Mouse (Mus musculus) intestine, embryonic 16.5 days (tissue): ENCODE measurements around the gene Rspo3. TPM values are rescaled to one million over a fixed set of nuclear protein-coding genes. Genes with fewer than 3 reads are reported as not detected.

ENCODE experiments used
- ATAC-seq: fragments of 200-750 bp; cut with Nextera tagmentation; 2 replicates; pipeline ENCODE4 v1.8.0; 2017; ENCODE audit warnings: moderate TSS enrichment, moderate library complexity
- H3K27ac ChIP-seq: fragments of 300-500 bp; sonication (generic); 2 replicates; pipeline ENCODE4 v1.5.1; 2014; ENCODE audit warnings: mild to moderate bottlenecking, low read length
- H3K27me3 ChIP-seq: fragments of 300-500 bp; sonication (generic); replicated peaks from 2 replicates; pipeline ENCODE4 v1.6.1; 2014; ENCODE audit warnings: low read length, control low read depth, mixed read lengths; ENCODE audit not compliant: control insufficient read depth, insufficient read depth
- H3K36me3 ChIP-seq: fragments of 300-500 bp; sonication (generic); 2 replicates; pipeline ENCODE4 v1.6.1; 2014; ENCODE audit warnings: low read length, control low read depth; ENCODE audit not compliant: control insufficient read depth, insufficient read depth
- H3K4me1 ChIP-seq: fragments of 300-500 bp; sonication (generic); 2 replicates; pipeline ENCODE4 v1.6.1; 2014; ENCODE audit warnings: low read length, control low read depth, mixed read lengths; ENCODE audit not compliant: control insufficient read depth, insufficient read depth
- H3K4me2 ChIP-seq: fragments of 300-500 bp; sonication (generic); 2 replicates; pipeline ENCODE4 v1.6.1; 2014; ENCODE audit warnings: low read depth, low read length, control low read depth
- H3K4me3 ChIP-seq: fragments of 300-500 bp; sonication (generic); 2 replicates; pipeline ENCODE4 v1.5.1; 2014; ENCODE audit warnings: mild to moderate bottlenecking, low read length
- H3K9ac ChIP-seq: fragments of 300-500 bp; sonication (generic); 2 replicates; pipeline ENCODE4 v1.6.1; 2014; ENCODE audit warnings: low read depth, low read length
- H3K9me3 ChIP-seq: fragments of 300-500 bp; sonication (generic); 2 replicates; pipeline ENCODE4 v1.6.1; 2016; ENCODE audit warnings: low read length, control low read depth; ENCODE audit not compliant: control insufficient read depth
- WGBS: fragments of 180-500 bp; shearing (Covaris S2); extraction: QIAGEN DNeasy Blood & Tissue Kit; methylation state at CpG from one replicate; pipeline ENCODE4 v1.1.7; 2014; 5-methylcytosine and 5-hydroxymethylcytosine counted together
- polyA plus RNA-seq: library from polyadenylated mRNA; unstranded; fragments of >200 nt; fragmentation: Nextera tagmentation; extraction: Ambion mirVana; gene quantifications from 2 replicates; pipeline ENCODE4 v1.2.1, GENCODE M21; 2015

Rspo3 gene
- polyA plus RNA-seq, 1 experiment from 2014 or later = 9.3 TPM

DNA sequence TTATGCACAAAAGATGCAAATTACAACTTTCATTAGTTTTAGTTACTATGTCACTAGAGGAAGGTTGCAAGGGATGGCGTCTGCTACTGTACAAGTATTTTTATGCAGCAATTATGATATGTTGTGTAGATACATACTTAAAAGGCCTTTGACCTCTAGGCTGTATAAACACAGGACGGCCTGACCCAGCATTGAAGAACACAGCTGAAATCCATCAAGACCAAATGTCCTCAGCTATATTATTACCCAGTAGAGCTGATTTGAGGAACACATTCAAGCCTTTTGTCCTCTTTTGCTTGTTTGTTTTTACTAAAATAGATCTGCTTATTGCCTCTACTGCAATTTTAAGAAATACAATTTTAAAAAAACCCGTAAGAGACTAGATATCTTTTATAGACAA is 75.6 kb downstream of the Rspo3 start:
- WGBS = 61% methylated on average over 3 of the region's 3 CpGs
- Histone ChIP-seq H3K27me3 (no peaks in the 10 kb centered on the region), H3K4me3 (no peak overlapping the region), H3K4me2 (no peak overlapping the region), H3K27ac (no peak overlapping the region), H3K4me1 (no peaks in the 10 kb centered on the region), H3K36me3 (no peaks in the 10 kb centered on the region), H3K9me3 (no peaks in the 10 kb centered on the region), H3K9ac (no peak overlapping the region)
- ATAC-seq = no peak

DNA sequence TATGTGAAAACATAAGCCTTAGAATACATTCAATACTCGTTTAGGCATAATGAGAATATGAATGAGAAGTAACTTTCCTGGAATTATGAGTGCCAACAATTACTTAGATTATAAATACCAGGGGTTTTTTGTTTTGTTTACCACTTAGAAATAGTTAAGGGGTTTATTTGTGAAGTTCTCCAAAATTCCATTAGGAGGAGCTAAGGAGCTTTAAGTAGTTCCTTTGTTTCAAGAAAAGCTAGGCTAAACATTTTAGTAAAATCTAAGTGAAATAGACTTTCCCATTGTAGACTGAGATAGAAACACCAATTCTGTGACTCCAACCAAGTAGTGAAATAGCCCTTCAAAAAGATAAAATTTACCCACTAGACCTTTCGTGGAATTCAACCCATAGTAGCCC is 76.0 kb downstream of the Rspo3 start:
- Histone ChIP-seq H3K36me3 (no peaks in the 10 kb centered on the region), H3K4me1 (no peaks in the 10 kb centered on the region), H3K4me3 (no peak overlapping the region), H3K27ac (no peak overlapping the region), H3K4me2 (no peak overlapping the region), H3K9ac (no peak overlapping the region), H3K9me3 (no peaks in the 10 kb centered on the region), H3K27me3 (no peaks in the 10 kb centered on the region)
- 74% methylated on average over 2 of the region's 2 CpGs for WGBS
- no peak for ATAC-seq

DNA sequence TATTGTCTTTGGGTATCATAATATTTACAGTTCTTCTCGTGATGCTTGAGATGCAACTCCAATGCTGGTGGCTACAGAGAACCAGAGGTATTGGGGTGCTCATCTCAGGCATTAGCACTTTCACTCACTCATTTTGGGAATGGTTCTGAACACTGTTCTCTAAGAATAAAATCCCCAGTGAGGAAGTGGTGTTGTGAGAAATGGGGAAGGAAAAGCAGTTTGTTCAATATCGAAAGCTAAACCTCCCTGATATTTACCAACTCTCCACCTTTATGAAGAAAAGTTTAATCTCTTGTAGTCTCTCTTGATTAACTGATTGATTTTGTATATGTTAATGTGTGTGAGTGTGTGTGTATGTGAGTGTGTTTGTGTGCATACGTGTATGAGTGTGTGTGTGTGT is 90.6 kb downstream of the Rspo3 start:
- WGBS = 77% methylated on average over 3 of the region's 3 CpGs
- Histone ChIP-seq H3K9me3 (no peaks in the 10 kb centered on the region), H3K4me2 (no peak overlapping the region), H3K4me3 (no peak overlapping the region), H3K27ac (no peak overlapping the region), H3K4me1 (no peaks in the 10 kb centered on the region), H3K36me3 (no peaks in the 10 kb centered on the region), H3K27me3 (no peaks in the 10 kb centered on the region), H3K9ac (no peak overlapping the region)
- no peak for ATAC-seq

DNA sequence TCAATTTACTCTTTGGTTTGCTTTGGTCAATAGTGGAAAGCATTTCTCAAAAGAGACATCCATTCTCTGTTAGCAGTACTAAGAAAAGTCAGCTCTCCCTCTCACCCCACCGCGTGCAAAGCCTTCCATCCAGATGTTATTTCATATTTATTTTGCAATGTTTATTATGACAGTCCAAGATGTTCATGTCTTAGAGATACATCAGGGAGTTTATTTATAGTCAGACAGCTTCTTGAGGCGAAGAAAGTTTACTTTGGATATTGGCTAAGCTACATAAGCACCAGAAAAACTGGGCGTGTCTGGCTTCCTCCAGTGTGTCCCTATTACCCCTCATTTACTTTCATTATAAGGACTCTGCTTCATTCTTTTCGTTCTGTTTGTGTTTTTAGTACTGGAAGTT is 94.4 kb downstream of the Rspo3 start:
- no peaks in the 10 kb centered on the region for H3K9me3 ChIP-seq
- WGBS = 48% methylated on average over 5 of the region's 5 CpGs
- ATAC-seq = peak; percentile 59
- no peak overlapping the region for H3K4me2 ChIP-seq
- H3K9ac ChIP-seq = no peak overlapping the region
- no peaks in the 10 kb centered on the region for H3K27me3 ChIP-seq
- H3K4me3 ChIP-seq = no peak overlapping the region
- no peaks in the 10 kb centered on the region for H3K4me1 ChIP-seq
- H3K36me3 ChIP-seq = no peaks in the 10 kb centered on the region
- H3K27ac ChIP-seq = no peak overlapping the region

DNA sequence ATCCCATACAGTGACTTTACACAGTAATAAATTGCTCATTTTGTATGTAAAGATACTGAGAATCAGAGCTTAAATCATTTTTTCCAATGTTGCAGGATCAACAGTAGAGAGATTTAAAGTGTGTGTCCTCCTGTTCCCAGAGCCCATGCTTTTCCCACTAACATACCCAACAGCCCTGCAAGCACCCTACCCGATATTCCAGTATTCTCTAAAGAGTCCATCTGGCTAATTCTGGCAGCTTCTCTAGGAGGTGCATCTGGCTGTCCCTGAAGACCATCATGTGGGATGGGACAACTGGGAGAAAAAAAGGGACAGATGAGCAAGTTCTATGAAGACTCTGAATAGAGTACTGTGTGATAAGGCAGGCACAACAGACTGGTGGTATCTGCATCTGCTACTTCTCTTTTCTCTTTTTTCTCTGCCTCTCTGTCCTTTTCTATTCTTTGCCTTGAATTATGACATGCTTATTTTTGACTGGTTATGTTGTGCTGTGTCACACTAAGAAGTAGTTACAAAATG is 102.7 kb downstream of the Rspo3 start:
- H3K4me2 ChIP-seq = no peak overlapping the region
- H3K4me1 ChIP-seq = no peaks in the 10 kb centered on the region
- H3K9ac ChIP-seq = no peak overlapping the region
- no peaks in the 10 kb centered on the region for H3K36me3 ChIP-seq
- H3K4me3 ChIP-seq = no peak overlapping the region
- WGBS = 75% methylated on average over 1 of the region's 1 CpGs
- ATAC-seq = no peak
- H3K27me3 ChIP-seq = no peaks in the 10 kb centered on the region
- no peaks in the 10 kb centered on the region for H3K9me3 ChIP-seq
- no peak overlapping the region for H3K27ac ChIP-seq

DNA sequence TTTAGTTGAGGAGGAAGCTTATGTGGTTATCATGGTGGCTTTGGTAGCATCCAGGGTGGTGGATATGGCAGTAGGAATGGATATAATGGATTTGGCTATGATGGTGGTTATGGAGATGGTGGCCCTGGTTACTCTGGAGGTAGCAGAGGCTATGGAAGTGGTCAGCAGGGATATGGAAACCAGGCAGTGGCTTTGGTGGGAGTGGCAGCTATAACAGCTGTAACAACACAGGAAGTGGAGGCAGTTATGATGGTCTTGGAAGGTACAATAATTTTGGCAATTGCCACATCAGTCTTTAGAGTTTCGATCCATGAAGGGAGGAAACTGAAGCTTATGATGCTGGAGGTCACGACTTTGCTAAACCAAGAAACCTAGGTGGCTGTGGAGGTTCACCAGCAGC is 109.0 kb downstream of the Rspo3 start:
- Histone ChIP-seq H3K4me1 (no peaks in the 10 kb centered on the region), H3K4me3 (no peak overlapping the region), H3K9ac (no peak overlapping the region), H3K4me2 (no peak overlapping the region), H3K27ac (no peak overlapping the region), H3K36me3 (no peaks in the 10 kb centered on the region), H3K9me3 (no peaks in the 10 kb centered on the region), H3K27me3 (no peaks in the 10 kb centered on the region)
- no peak for ATAC-seq
- 87% methylated on average over 2 of the region's 2 CpGs for WGBS

DNA sequence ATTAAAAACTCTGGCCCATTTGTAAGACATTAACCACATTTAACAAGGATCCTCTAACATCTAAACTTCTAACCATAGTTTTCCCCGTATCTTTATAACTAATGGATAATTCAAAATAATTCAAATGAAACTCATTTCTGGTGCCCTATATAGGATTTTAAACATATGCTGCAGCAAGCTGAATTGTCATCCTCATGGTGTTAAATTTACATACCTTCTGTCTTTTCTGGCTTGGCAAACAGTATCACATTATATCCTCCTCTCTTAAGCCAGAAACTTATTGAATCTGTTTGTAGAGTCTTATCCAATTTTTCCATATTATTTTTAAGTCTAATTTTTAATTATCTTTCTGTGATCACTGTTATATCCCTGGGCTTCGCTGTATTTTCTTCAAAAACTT is 111.1 kb downstream of the Rspo3 start:
- no peak overlapping the region for H3K27ac ChIP-seq
- H3K27me3 ChIP-seq = no peaks in the 10 kb centered on the region
- no peak for ATAC-seq
- H3K4me2 ChIP-seq = no peak overlapping the region
- H3K4me1 ChIP-seq = no peaks in the 10 kb centered on the region
- H3K4me3 ChIP-seq = no peak overlapping the region
- H3K9me3 ChIP-seq = no peaks in the 10 kb centered on the region
- H3K36me3 ChIP-seq = no peaks in the 10 kb centered on the region
- no peak overlapping the region for H3K9ac ChIP-seq
- WGBS = 84% methylated on average over 2 of the region's 2 CpGs

DNA sequence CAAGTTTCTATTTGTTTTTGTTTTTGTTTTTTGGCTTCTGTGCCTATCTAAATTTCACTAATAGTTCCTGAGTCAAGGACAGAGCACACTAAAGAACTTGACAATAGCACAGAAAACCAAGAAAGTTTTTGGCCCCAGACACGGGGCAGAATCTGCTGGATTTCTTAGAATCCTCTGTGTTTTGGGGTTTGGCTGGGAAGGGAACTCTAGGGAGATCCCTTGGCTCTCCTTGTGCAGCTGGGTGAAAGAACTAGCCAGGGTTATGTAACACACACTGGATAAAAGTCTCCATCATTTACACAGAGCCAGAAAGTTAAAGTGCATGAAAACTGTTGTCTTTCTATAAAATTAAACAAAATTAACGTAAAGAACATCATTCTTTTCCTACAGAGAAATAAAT is 121.3 kb downstream of the Rspo3 start:
- Histone ChIP-seq H3K27ac (no peak overlapping the region), H3K9ac (no peak overlapping the region), H3K27me3 (no peaks in the 10 kb centered on the region), H3K4me3 (no peak overlapping the region), H3K4me2 (no peak overlapping the region), H3K9me3 (no peaks in the 10 kb centered on the region), H3K4me1 (no peaks in the 10 kb centered on the region), H3K36me3 (no peaks in the 10 kb centered on the region)
- WGBS = 61% methylated on average over 2 of the region's 2 CpGs
- ATAC-seq = no peak

DNA sequence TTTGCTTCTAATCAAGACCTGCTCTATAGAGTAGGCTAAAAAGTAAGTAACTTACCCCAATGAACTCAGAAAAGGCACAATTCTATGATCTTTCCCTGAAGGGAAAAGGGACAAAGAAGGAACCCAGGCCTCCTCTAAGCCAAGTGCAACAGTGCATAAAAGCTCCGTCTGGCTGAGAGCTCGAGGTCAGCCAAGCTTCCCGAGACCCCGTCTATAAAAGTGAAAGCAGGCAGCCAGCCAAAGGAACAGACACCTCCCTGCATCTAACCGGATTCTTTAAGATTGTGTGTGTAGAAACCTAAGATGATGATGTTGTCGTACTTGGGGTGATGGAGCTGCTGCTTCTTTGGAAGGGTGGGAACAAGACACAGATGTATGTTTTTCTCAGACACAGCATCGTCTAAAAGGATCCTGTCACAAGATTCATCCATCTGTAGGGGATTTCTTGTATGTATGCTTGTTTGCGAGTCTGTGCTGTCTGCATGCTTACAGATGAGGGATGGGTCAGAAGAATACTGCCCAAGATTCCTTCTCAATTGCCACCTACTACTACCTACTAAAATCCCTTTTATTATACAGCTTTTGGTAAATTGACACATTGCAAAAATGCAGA is 132.9 kb downstream of the Rspo3 start:
- no peak overlapping the region for H3K27ac ChIP-seq
- no peak for ATAC-seq
- no peak overlapping the region for H3K4me2 ChIP-seq
- no peaks in the 10 kb centered on the region for H3K4me1 ChIP-seq
- H3K4me3 ChIP-seq = no peak overlapping the region
- 47% methylated on average over 8 of the region's 8 CpGs for WGBS
- H3K9me3 ChIP-seq = no peaks in the 10 kb centered on the region
- H3K9ac ChIP-seq = no peak overlapping the region
- no peaks in the 10 kb centered on the region for H3K36me3 ChIP-seq
- no peaks in the 10 kb centered on the region for H3K27me3 ChIP-seq
